Mouse (Mus musculus) myocyte (in vitro differentiated cells): ENCODE results near the gene Smpd1.

ENCODE experiments used
- CEBPB ChIP-seq: IDR thresholded peaks from 2 replicates; pipeline ENCODE4 v1.6.1; 2011; ENCODE audit warnings: mild to moderate bottlenecking, moderate library complexity; ENCODE audit not compliant: poor library complexity, insufficient read depth, severe bottlenecking
- E2F4 ChIP-seq: IDR thresholded peaks from one replicate; pipeline ENCODE4 v1.6.1; 2011; ENCODE audit warnings: mild to moderate bottlenecking, control low read depth, moderate library complexity; ENCODE audit not compliant: insufficient read depth
- MAX ChIP-seq: IDR thresholded peaks from one replicate; pipeline ENCODE4 v1.6.1; 2011; ENCODE audit warnings: low read depth, mild to moderate bottlenecking, control low read depth
- MYOD1 ChIP-seq, 3 experiments: IDR thresholded peaks; one replicate each; pipeline ENCODE4 v1.6.1; 2011; ENCODE audit warnings: control low read depth in 2 of 3, low read depth in 2 of 3, mild to moderate bottlenecking in 2 of 3, moderate library complexity in 1 of 3; ENCODE audit not compliant: insufficient read length in 2 of 3, control insufficient read depth in 1 of 3
- MYOG ChIP-seq, 3 experiments: IDR thresholded peaks; one replicate each; pipeline ENCODE4 v1.6.1; 2011; ENCODE audit warnings: control low read depth in 2 of 3, low read depth in 2 of 3, mild to moderate bottlenecking in 2 of 3; ENCODE audit not compliant: insufficient read length in 2 of 3, control insufficient read depth in 1 of 3, insufficient read depth in 1 of 3
- POLR2A ChIP-seq: IDR thresholded peaks from one replicate; pipeline ENCODE4 v1.6.1; 2011; ENCODE audit warnings: low read depth, mild to moderate bottlenecking, control low read depth, moderate library complexity; ENCODE audit not compliant: insufficient read length
- POLR2AphosphoS2 ChIP-seq: IDR thresholded peaks from one replicate; pipeline ENCODE4 v1.6.1; 2011; ENCODE audit warnings: low read depth, control low read depth; ENCODE audit not compliant: insufficient read length
- TCF12 ChIP-seq: IDR thresholded peaks from one replicate; pipeline ENCODE4 v1.6.1; 2011; ENCODE audit warnings: mild to moderate bottlenecking, control low read depth; ENCODE audit not compliant: poor library complexity, insufficient read depth, severe bottlenecking
- USF1 ChIP-seq: IDR thresholded peaks from one replicate; pipeline ENCODE4 v1.6.1; 2011; ENCODE audit warnings: low read depth, mild to moderate bottlenecking, control low read depth, moderate library complexity

DNA sequence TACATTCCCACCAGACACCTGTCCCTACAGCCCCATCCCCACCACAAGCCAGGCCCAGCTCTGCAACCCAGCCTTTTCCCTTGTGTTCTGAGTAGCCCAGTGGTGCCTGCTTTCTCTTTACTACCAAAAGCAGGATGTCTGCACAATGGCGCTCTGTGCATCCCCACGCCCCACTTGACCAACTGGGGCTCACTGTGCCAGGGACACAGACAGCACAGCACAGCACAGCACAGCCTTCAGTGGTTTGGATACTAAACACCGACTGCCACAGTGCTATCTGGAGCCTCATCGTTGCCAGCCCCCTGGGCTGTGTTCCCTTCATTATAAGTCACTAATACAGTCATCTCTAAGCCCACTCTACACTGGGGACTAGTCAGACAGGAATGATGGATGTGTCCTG, 20.4 kb downstream of the Smpd1 start:
- TF ChIP-seq MAX (no peak), CEBPB (no peak), POLR2AphosphoS2 (no peak), POLR2A (no peak), USF1 (no peak), TCF12 (no peak), MYOG (IDR thresholded peaks at IDR 0.05; ENCODE audit: control insufficient read depth in 1 of 3, insufficient read depth in 1 of 3, insufficient read length in 2 of 3, low read depth in 2 of 3) (no peak), E2F4 (no peak), MYOD1 (IDR thresholded peaks at IDR 0.05; ENCODE audit: control insufficient read depth in 1 of 3, insufficient read length in 2 of 3, low read depth in 2 of 3) (no peak)
